Comparison of ENCODE assay signal across 8 mouse cellular contexts in genomic region chr2:120154361-120154894, GRCm38 (mm10). TPM values are rescaled to one million over a fixed set of nuclear protein-coding genes. Genes with fewer than 3 reads are reported as not detected.
DNase-seq lines count a peak whose midpoint lies in the region; ATAC-seq and TF ChIP-seq lines count a peak whose summit lies in the region.

TSS of gene Ehd4 (minus strand) at chr2:120154606.

- H3K4me3 ChIP-seq in embryonic facial prominence, embryonic 14.5 days (ENCODE audit: low read depth, low read length): peak within 1 kb of the TSS; percentile 67
- peak within 1 kb of the TSS; percentile 98 for H3K4me3 ChIP-seq in heart, adult 2 months
- H3K4me3 ChIP-seq in limb, embryonic 13.5 days: peak within 1 kb of the TSS; percentile 67
- H3K4me3 ChIP-seq in midbrain, embryonic 16.5 days (ENCODE audit: low read depth, low read length): peak within 1 kb of the TSS; percentile 79

- TF ChIP-seq POLR2A in heart, adult 2 months (IDR thresholded peaks at IDR 0.05; ENCODE audit: insufficient read depth, low read depth, low read length): peak; percentile 67

- intact Hi-C loops in heart, adult 2 months (cut with DNase I): loop anchor here (5.0 kb wide), 1 partner anchor 177 kb away; no protein-coding TSS in a partner anchor

- peak within 1 kb of the TSS; percentile 95 for H3K4me2 ChIP-seq in embryonic facial prominence, embryonic 14.5 days (ENCODE audit: low read depth, low read length)
- H3K4me2 ChIP-seq in limb, embryonic 13.5 days (replicated peaks): peak within 1 kb of the TSS; percentile 100
- peak within 1 kb of the TSS; percentile 99 for H3K4me2 ChIP-seq in midbrain, embryonic 16.5 days (ENCODE audit: low read length)

- no peak; the same call in 1 of the 2 replicates for TF ChIP-seq CTCF in heart, adult 2 months (IDR thresholded peaks at IDR 0.05)

- H3K36me3 ChIP-seq in embryonic facial prominence, embryonic 14.5 days (ENCODE audit: control insufficient read depth, insufficient read depth, low read length): no peaks in the 10 kb centered on the region
- peaks cover 10% of the 10 kb centered on the region for H3K36me3 ChIP-seq in heart, adult 2 months (ENCODE audit: control insufficient read depth, insufficient read depth, low read length)
- no peaks in the 10 kb centered on the region for H3K36me3 ChIP-seq in limb, embryonic 13.5 days
- H3K36me3 ChIP-seq in midbrain, embryonic 16.5 days (ENCODE audit: control insufficient read depth, insufficient read depth, low read length): no peaks in the 10 kb centered on the region

- no peak within 1 kb of the TSS for H3K27ac ChIP-seq in embryonic facial prominence, embryonic 14.5 days (replicated peaks; ENCODE audit: low read depth, low read length)
- peak within 1 kb of the TSS; percentile 96 for H3K27ac ChIP-seq in heart, adult 2 months
- no peak within 1 kb of the TSS for H3K27ac ChIP-seq in limb, embryonic 13.5 days
- no peak within 1 kb of the TSS for H3K27ac ChIP-seq in midbrain, embryonic 16.5 days (ENCODE audit: low read length)

- 0% methylated on average over 28 of the region's 53 CpGs for WGBS in embryonic facial prominence, embryonic 14.5 days
- WGBS in heart, adult 2 months: 0% methylated on average over 53 of the region's 53 CpGs
- under 1% methylated on average over 53 of the region's 53 CpGs for WGBS in limb, embryonic 13.5 days
- under 1% methylated on average over 45 of the region's 53 CpGs for WGBS in midbrain, embryonic 16.5 days

- peak; percentile 98 for ATAC-seq in embryonic facial prominence, embryonic 14.5 days (ENCODE audit: low read depth)
- peak; percentile 95 for ATAC-seq in limb, embryonic 13.5 days (ENCODE audit: low FRiP score, low read depth)
- ATAC-seq in midbrain, embryonic 16.5 days: peak; percentile 98

- H3K79me2 ChIP-seq in heart, adult 2 months (replicated peaks; ENCODE audit: control insufficient read depth, insufficient read depth, low read length): no peaks in the 10 kb centered on the region

- peak; percentile 54; the same call in 1 of the 2 replicates for TF ChIP-seq EP300 in heart, adult 2 months (IDR thresholded peaks at IDR 0.05; ENCODE audit: insufficient read depth, low read depth, low read length)

- peak within 1 kb of the TSS; percentile 65 for H3K9ac ChIP-seq in embryonic facial prominence, embryonic 14.5 days (ENCODE audit: low read depth, low read length)
- peak within 1 kb of the TSS; percentile 92 for H3K9ac ChIP-seq in heart, adult 2 months (ENCODE audit: low read depth, low read length)
- peak within 1 kb of the TSS; percentile 75 for H3K9ac ChIP-seq in limb, embryonic 13.5 days
- peak within 1 kb of the TSS; percentile 68 for H3K9ac ChIP-seq in midbrain, embryonic 16.5 days (ENCODE audit: low read depth, low read length)

- no peaks in the 10 kb centered on the region for H3K9me3 ChIP-seq in embryonic facial prominence, embryonic 14.5 days (ENCODE audit: control insufficient read depth, low read length)
- H3K9me3 ChIP-seq in limb, embryonic 13.5 days: peaks cover 3% of the 10 kb centered on the region; the same call in 1 of the 2 replicates
- no peaks in the 10 kb centered on the region for H3K9me3 ChIP-seq in midbrain, embryonic 16.5 days (replicated peaks; ENCODE audit: control insufficient read depth, low read length, poor library complexity, severe bottlenecking)

- peaks cover 3% of the 10 kb centered on the region; the same call in 1 of the 2 replicates for H3K4me1 ChIP-seq in embryonic facial prominence, embryonic 14.5 days (ENCODE audit: control insufficient read depth, insufficient read depth, low read length)
- H3K4me1 ChIP-seq in heart, adult 2 months (ENCODE audit: control insufficient read depth, insufficient read depth, low read length): peaks cover 2% of the 10 kb centered on the region
- H3K4me1 ChIP-seq in limb, embryonic 13.5 days: peaks cover 6% of the 10 kb centered on the region
- peaks cover 8% of the 10 kb centered on the region; the same call in 1 of the 2 replicates for H3K4me1 ChIP-seq in midbrain, embryonic 16.5 days (ENCODE audit: control insufficient read depth, insufficient read depth, low read length)

- no peaks in the 10 kb centered on the region for H3K27me3 ChIP-seq in embryonic facial prominence, embryonic 14.5 days (replicated peaks; ENCODE audit: control insufficient read depth, insufficient read depth, low read length)
- H3K27me3 ChIP-seq in heart, adult 2 months (ENCODE audit: control insufficient read depth, insufficient read depth, low read length): no peaks in the 10 kb centered on the region
- H3K27me3 ChIP-seq in limb, embryonic 13.5 days: peaks cover 5% of the 10 kb centered on the region
- H3K27me3 ChIP-seq in midbrain, embryonic 16.5 days (ENCODE audit: control insufficient read depth, insufficient read depth, low read depth, low read length): no peaks in the 10 kb centered on the region

- peak; percentile 100 for DNase-seq in 3T3-L1 (ENCODE audit: low read depth, low spot score)
- DNase-seq in adrenal gland, postnatal 4 days (ENCODE audit: low spot score in 2 of 2): peak; percentile 98
- DNase-seq in embryonic facial prominence, embryonic 14.5 days (ENCODE audit: low spot score): peak; percentile 99
- peak; percentile 99 for DNase-seq in heart, adult 2 months
- peak; percentile 98 to 99 for DNase-seq in kidney, adult 8-10 months
- peak; percentile 98 to 99 for DNase-seq in spleen, postnatal 10 days (ENCODE audit: low spot score in 2 of 2)

RNA-seq across cellular contexts. Expression of gene Ehd4, which starts in this region (rescaled TPM):
- total RNA-seq in adrenal gland, postnatal 4 days (2021): 10 to 100 TPM; 46.6 to 47.0 TPM
- polyA plus RNA-seq in embryonic facial prominence, embryonic 14.5 days (2014; fragmentation: Nextera tagmentation; extraction: Ambion mirVana): 56.4 and 60.8 TPM in 2 replicates
- total RNA-seq in heart, adult 2 months (2021): 100 to 1,000 TPM; 330 to 373 TPM
- 213 and 279 TPM in 2 replicates for polyA plus RNA-seq in heart, adult 2 months (2012; rRNA removed)
- polyA plus RNA-seq in limb, embryonic 13.5 days (2015; fragmentation: Nextera tagmentation; extraction: Ambion mirVana): 40.4 and 47.4 TPM in 2 replicates
- polyA plus RNA-seq in midbrain, embryonic 16.5 days (2015; fragmentation: Nextera tagmentation; extraction: Ambion mirVana): 11.5 and 12.0 TPM in 2 replicates

Comparison
In these comparisons a context has a peak if more than half of its experiments do, and no peak if none do; other contexts are left out.
1. RNA of gene Ehd4 (total RNA-seq): 330 to 373 TPM in heart, adult 2 months; 46.6 to 47.0 TPM in adrenal gland, postnatal 4 days; every median in the first group is over 4 times any median in the second.
2. Peak in every context shown above with its lines, with median percentiles within 50 percentile points of each other: DNase-seq, ATAC-seq, H3K4me2 ChIP-seq, H3K4me3 ChIP-seq and H3K9ac ChIP-seq.